Mouse (Mus musculus) kidney, postnatal 4 days (tissue): ENCODE data around the gene Tigd3.

Experiments
- DNase-seq, 2 experiments: peaks; one replicate each; pipeline ENCODE4 v3.0.0; 2021; ENCODE audit warnings: mixed read lengths in 2 of 2

Gene Tigd3

DNA sequence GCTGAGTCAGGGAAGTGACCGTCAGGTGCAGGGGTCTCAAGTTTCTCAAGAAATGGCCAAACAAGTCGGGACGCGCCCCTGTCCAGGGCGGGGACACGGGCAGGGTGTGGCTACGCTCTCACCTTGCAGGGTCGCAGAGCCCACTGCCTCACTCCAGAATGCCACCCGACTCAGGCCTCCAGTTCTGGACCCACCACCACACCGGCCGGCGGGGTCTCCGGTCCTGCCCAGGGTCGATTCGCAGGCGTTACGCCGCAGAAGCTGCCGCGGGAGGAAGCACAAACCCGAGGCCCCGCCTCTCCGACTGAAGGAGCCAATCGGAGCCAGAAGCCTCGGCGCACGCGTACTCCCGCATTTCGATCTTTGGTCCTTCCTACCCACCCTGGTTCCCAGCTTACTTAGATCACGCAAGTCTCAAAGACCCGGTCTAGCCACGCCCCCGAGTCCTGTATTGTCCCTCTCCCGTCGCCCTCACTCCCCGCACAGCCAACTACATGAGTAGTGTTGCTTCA is 18.9 kb downstream of the Tigd3 start, which contains the start of gene Frmd8:
Gene Frmd8 (minus strand): TSS at position 306 of the 512 bp plus-strand sequence.
- peak; percentile 97 to 98 for DNase-seq

DNA sequence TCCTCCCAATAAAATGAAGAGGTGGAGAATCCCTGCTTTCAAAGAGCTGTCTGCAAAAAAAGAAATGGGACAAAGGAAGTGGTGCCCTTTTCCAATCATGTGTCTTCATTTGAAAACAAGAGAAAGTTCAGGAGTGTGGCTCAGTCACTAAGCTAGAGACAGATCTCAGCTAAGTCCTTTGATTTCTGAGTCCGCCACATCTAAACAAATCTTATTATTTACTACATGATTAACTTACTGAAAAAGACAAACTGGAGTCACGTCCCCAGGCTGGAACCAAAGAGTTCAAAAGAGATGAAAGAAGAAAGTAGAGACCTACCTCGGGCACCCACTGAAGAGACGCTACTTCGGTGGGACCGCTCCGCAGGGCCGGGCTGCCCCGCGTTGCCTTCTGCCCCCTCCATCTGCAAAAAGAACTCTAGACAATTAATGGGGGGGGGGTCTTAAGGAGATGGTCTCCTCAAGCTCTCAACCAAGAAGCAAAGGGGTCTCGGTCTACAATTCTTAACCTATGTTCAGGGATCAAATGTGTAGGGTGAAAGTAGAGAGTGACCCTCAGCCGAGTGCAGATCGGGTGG is 19.5 kb downstream of the Tigd3 start:
- DNase-seq: no peak

DNA sequence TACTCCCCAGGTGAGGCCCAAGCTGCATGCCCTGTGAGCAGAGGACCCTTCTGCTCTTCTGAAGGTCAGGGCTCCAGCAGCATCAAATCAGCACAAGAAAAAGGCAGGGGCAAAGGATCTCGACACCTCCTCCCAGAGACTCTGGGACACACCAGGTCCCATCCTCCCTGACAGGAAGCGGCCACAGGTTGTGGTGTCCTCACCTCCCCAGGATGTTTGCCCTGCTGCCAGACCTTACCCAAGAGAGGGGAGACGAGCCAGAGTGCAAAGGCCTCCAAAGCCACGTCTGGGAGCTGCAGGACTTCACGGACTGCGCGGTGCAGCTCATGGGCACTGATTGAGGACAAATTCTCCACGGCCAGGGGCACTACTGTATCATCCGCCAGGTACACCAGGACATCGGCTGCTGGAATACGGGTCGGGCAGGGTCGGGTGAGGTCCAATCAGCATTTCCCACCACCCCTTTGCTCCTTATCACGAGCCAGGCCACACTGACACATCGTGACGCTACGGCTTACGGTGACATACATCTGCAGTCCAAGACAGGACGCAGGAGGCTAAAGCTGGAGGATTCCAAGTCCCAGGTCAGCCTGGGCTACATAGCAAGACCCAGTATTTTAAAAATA is 20.9 kb downstream of the Tigd3 start:
- DNase-seq: no peak

DNA sequence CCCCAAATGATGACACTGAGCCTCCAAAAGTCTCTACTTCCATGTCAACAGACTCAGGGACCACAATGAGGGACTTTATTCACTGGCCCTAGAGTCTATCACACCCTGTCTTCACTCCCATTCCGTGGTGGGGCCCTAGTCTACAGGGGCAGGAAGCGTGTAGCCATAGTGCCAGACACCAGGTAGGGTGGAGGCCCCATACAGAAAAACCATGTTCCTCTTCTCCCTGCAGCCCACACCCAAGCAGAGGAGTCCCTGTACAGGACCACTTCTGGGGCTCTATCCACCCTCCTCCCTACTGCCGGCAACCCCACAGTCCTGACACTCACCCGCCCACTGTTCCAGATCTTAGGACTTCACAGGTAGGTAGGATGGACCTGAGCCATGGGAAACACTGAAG is 21.4 kb downstream of the Tigd3 start:
- no peak for DNase-seq

DNA sequence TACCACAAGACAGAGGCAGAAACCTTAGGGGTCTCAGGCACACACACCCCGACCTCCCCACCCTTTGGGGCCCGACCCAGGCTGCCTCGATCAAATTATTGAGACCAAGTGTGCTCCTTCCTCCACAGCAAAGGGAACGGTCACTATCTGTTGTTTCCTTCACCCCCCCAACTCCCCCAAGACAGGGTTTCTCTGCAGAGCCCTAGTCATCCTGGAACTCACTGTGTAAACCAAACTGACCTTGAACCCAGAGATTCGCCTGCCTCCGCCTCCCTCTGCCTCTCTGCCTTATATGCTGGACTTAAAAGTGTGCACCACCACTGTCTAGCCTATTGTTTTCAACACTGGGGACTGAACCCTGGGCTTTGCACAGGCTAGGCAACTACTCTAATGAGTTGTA is 22.3 kb downstream of the Tigd3 start:
- no peak for DNase-seq

DNA sequence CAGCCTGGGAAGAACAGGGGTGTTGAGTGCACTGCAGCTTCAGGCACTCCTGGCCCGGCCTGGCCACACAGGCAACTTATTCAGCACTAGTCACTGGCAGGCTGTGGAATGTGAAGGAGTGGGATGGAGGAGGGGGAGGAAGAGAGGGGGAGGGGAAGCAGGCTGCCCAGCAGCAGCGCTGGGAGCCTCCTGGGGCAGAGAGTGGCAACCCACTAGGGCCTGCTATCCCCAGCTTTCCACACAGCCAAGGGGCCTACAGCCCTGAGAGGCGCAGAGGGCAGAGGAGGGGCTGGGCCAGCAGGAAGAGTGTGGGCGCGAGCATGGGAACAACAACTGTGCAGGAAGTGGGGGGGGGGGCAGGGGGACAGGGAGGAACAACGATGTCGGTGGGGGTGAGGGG is 22.7 kb downstream of the Tigd3 start:
- DNase-seq: peak; percentile 71 to 80

DNA sequence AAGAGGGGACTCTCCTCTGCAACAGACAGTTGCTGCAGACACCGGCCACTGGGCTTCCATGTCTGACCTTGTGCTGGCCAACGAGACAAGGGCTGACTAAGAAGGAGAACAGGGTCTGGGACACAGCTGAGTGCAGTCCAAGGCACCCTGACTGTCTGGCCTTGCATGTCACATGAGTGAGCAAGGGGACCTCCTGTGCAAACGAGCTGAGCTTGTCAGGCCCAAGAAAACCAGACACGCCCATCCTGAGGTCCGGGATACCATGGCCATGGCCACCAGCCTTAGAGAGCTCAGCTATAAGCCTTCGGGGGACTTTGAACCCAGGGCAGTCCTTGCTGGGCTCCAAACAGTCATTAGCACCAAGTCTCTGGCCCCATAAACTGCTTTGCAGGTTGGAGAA is 25.9 kb downstream of the Tigd3 start:
- no peak for DNase-seq

DNA sequence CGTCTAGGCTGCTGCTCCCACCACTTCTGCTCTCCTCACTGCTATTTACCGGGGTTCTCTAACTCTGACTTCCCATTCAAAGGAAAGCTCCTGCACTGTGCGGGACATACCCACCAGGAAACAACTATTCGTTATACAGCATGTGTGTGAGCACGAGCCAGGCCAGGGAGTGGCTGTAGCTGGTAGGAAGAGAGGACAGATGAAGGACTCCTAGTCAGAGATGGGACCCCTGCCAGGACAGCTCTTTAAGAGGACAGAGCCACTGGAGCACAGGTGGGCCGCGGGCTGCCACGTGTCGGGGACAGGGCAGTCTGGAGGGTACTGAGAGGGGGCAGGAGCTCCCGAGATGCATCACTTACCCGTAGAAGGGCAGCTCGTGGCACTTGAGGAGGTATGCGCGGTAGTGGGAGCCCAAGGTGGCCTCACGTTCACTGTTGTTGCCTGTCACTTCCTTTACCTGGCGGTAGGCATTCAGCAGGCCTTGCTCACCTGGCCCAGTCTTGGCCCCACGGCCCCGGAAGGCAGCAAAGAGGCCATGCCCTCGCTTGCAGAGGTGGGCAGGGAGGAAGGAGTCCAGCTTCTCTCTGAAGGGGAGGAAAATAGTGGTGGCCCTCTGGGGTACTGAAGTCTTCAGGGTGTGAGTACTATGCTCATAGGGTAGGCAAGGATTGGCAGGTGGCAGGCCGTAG is 29.1 kb downstream of the Tigd3 start:
- DNase-seq: no peak

DNA sequence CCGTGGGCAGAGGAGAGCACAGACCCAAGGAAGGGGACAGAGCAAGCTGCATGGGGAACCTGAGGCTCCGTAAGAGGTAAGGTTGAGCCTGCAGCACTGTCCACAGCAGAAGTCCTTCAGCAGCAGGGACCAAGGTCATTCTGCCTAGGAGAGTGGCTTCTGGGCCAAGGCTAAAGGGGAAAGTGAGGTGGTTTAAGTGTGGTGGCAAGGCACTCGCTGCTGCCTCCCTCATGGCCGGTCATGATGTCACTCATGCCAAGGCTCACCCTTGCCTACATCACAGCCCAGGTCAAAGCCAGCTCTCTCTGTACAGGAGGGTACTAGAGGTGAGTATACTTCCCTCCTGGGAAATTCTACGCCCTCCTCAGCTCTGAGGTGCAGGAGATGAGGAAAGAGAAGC is 30.2 kb downstream of the Tigd3 start:
- DNase-seq: no peak

DNA sequence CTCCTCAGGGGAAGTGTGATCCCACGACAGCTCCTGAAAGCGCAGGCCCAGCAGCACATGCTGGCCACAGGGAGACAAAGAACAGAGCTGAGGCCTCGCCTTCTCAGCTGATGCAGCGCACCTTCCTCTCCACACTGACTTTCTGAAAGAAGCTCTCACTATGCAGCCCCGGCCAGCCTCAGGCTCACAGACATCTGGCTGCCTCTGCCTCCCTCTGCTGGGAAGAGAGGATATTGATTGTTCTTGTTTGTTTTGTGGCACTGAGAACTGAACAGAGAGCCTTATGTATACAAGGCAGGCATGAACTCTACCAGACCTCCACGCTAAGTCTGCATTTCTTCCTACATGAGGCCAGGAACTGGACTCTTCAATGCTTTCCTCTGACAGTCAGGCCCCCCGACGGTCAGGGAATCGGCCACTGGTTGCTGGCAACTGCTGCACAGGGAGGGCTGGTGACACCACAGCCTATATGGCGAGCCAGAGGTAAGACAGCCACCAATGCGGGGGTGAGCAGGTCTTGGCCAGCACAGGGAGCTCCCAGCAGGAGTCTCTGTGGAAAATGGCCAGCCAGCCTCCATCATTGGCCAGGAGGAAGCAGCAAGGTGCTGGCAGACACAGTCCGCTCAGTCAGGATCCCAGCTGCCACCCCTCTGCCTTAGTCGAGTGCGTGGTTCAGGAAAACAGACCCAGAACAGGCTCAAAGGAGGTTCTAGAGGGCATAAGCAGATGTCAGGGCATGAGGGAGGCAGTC is 31.4 kb downstream of the Tigd3 start:
- no peak for DNase-seq

DNA sequence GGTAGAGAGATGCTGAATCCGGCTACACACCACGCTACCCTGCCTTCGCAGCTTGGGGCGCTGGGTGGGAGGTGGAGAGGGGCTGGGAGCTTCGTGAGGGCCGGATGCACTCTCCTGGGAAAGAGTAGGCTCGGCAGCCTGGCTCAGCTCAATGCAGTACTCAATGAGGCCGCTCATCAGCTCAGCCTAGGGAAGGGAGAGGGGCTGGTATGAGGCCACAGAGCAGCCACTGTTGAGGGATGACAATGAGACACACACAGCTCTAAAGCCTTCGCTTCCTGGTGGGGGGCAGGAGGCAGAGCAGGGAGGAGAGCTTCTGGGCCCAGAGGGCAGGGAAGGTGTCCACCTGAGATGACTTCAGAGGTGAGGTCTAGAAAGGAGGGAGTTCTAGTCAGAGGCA is 37.3 kb downstream of the Tigd3 start:
- DNase-seq: no peak

DNA sequence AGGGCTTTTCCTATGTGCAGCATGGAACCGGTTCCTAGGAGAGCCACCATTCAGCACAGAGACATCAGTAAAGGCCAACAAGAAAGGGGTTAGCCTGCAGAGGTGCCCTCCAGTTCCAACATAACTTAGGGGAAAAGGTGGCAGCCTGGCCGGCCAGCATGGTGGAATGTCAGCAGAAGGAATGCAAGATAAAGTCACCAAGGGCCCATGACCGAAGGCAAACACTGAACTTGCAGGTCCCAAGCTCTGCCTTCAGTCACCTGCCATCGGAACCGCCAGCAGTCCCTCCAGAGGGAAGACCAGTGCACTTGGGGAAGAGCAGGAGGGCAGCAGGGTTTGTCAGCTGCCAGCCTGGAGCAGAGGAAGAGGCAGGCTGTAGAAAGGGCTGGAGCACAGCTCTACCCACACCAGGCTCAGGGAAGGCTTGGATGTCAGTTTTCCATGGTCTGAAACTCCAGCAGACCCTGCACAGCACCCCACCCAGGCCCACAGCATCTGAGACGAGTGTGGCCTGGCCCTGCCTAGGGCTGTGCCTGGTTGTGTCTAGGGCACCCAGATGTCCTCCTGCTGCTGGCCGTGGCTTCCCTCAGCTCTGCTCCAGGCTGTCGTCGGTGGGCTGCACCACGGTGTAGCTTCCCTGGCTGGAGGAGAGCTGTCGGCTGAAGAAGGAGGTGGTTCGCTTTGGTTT is 41.8 kb downstream of the Tigd3 start:
- no peak for DNase-seq

DNA sequence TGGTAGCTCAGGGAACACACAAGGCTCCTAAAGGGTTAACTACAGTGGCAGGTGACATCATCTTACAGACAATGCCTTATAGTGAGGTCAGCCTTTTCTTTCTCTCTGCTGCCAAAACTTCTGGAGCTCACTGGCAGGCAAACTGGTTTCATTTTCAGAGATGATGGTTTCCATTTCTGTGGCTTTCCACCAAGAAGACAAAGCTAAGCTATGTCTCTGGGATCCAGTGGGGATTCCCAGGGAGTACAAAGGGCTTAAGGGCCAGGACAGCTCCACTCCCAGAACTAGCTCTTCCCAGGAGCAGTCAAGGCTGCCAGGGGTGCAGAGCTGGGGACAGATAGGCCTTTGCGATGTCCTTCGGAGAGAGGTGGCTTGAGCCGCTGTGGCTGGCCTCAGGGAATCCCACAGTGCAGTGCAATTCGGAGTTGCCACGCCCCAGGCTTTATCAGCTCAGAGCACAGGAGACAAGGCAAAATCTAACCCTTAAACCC is 42.4 kb downstream of the Tigd3 start:
- no peak for DNase-seq

DNA sequence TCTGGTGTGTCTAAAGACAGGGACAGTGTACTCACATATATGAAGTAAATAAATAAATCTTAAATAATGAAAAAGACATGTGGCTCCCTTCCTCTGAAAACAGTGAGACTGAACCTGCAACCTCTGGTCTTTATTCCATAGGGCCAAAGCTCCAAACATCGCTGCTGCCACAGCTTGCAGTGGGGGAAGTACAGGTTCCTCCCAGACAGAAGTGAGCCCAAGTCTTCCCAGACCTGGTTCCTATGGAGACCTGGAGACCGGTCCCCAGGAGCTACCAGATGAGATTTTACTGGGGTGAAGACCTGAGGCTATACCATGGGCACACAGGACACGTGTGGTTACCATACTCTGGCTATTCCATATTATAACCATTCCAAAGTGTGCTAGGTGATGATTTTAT is 43.1 kb downstream of the Tigd3 start:
- no peak for DNase-seq

DNA sequence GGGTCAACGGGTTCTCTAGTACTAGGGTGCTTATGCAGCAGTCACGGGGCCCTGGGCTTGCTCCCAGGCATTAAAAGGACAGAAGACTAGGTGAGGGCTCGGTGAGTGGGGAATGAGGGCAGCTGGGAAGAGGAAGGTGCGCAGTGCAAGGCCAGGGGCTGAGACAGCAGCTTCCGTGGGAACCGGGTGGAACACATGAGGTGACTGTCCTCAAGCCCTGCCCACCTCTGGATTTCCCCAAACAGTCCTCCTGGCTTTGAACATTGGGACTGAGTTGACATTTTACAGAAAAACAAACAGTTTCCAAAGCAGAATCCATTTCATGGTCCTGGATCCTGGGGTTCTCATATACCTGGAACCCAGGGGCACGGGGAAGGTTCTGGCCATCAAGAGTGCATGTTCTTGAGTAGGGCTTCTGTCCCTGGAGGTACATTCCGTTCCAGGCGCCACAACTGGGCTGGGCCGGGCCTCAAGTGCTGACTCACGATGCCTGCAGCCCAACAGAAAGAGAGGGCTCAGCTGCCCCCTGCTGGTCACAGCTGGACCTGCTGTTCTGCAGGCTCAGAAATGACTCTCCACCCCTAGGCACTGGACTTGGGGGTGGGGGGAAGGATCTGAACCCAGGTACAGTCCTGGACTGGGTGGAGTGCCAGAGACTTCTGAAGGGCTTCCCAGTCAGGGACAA is 44.0 kb downstream of the Tigd3 start:
- peak; percentile 97 for DNase-seq

DNA sequence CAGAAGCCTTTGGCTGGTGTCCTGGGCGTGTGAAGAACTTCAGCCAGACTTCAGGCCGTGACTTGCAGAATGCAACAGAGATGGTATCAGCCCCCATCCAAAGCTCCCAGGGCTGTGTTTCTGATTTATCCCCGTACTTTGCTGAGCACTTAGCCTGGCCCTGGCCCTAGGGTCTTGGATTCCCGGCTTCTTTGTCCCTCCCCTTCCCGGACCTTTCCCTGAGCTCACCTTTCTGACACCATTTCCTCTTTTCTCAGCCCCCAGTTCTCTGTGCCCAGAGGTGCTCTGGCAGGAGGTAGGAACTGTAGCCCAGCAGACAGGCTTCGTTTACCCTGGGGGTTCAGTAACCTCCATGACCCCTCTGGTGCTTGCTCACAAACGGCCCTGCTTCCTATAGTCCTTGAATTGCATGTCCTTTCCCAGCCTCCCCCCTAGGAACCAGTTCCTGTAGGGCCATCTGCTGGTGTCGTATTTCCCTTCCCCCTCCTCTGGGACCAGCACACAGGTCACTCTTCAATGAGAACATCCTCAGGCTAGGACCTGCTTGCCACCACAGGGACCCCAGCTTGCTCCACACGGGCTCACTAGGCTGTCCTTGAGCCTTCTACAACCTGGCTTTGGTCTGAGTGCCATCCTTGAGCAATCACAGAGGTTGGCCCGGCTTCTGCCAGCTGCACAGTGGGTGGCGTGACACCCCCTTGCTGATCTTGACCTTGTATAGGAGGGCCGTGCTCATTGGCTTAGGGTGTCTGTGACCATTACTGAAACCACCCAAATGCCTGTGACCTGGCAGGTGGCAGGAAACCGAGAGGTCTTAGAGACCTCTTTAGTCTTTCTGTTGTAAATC is 44.9 kb downstream of the Tigd3 start:
- DNase-seq: peak; percentile 44 to 62

DNA sequence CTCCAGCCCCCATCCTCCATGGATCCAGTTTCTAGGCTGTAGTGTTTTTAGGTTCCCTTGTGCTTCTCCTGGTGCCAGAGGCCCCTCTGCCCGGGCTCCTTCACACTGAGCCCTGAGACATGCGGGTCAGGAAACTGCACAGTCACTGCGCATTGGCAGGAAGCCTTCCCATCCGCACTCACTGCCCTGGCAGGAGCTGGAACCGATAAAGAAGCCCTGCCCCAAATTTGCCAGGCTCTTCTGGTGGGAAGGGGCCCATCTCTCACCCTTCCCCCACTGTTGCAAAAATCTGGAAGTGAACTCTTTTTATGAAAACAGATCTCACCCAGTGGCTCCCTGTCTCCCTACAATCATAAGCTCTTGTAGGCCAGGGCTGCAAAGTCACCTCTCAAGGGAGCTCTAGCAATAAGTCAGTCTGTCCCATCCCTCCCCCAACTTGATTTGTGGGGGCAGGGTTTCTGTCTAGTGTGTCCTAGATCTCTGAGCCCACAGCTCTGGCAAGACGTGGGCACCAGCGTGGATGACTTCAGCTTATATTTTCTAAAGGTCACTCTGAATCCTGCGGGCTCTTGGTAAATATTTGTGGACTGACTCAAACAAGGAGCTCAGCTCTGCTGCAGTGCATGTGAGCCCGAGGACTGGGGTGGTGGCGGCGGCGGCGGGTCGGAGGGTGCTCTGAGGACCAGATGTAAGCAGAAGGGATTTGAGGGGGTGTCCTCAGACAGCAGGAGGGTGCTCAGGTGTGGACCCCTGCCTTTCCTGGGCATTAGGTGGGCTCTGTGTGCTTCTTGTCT is 45.7 kb downstream of the Tigd3 start:
- peak; percentile 64 to 75 for DNase-seq

DNA sequence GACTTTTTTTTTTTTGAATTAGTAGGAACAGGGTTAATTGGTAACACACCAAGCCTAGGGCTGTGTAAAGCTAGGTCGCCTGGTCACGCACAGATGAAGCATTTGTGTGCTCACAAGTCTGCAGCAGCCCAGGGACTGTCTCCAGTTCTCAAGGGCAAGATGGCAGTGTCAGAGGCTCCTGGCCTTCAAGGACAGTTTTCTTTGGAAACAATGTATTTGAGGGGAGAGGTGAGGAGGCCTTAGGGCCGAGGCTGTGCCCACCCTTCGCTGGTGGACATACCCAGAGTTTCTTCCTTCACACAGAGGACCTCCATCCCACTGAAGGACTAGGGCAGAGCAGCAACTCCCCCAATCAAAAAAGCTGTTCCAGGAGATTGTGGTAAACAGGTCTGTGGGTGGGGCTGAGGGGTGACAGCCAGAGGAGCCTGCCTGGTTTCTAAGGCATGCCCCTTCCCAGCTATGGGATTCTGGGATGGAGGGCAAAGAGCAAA is 46.6 kb downstream of the Tigd3 start:
- DNase-seq: peak; percentile 52 to 71

DNA sequence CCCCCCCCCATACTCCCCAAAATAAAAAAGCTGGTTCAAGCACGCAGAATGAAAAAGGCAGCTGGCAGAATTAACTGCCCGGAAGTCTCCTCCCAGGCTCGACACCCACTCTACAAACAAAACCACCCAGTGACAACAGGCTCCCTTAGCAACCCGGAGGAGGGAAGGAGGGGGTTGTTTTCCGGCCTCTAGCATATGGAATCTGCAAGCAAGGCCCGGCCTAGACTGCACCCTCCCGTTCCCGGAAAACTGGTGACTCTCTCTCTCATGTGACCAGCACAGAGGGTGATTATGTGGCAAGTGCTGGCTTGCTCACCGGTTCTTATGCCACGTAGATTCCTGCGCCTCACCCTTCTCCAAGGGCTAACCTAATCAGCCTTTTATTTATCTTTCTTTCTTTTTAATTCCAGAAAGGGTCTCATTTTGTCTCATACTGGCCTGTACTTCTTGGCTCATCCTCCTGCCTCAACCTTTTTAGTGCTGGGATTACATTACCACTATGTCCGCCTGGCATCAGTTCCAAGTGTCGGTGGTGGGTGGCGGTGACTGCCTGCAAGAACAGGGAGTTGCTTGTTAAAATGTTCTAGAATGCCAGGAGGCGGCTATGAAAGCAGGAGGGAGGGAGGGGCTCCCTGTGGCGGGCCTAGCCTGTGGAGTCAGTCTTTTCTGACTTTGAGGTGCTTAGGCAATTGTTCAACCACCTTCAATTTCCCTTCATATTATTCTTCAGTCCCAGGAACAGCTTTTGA is 47.2 kb downstream of the Tigd3 start:
- DNase-seq: peak; percentile 84 to 91
